Mouse (Mus musculus) left cerebral cortex, adult 11 months (tissue): Measurements from ENCODE around the gene 9430097D07Rik.

Experiments used
- DNase-seq: peaks from one replicate; pipeline ENCODE4 v3.0.0; 2022; ENCODE audit warnings: low spot score

The 9430097D07Rik gene

DNA sequence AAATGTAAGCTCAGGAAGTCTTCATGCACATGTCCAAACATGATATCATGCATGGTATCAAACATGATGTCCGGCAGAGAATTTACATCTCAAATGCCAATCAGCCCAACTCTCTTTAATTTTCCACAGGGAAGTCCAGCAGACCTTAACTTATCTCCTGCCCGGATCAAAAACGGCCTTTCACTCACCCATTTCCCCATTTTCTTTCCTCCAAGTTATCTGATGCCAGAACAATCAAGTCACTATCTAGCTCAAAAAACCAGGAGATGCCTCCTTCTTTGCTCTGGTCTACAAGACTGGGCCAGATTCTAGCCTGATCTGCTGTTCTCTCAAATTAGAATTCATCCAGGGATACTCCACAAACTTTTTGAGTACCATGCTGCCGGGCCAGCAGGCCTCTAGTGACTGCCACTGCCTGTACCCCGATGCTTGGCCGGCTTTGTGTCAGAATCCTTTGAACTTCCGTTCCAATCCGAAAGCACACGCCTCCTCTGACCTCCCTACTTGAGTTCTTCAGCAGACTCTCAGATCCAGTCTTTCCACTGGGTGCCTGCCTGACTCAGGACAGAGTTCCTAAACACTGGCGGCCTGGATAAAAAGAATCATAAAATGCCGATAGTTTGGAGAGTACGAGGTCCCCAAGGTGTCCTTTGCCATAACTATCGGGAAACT lies 41.3 kb downstream of the 9430097D07Rik start:
- no peak for DNase-seq

GRCm38 (mm10) chr2:32533163-32533562 lies 42.3 kb downstream of the 9430097D07Rik start:
- DNase-seq = no peak

DNA sequence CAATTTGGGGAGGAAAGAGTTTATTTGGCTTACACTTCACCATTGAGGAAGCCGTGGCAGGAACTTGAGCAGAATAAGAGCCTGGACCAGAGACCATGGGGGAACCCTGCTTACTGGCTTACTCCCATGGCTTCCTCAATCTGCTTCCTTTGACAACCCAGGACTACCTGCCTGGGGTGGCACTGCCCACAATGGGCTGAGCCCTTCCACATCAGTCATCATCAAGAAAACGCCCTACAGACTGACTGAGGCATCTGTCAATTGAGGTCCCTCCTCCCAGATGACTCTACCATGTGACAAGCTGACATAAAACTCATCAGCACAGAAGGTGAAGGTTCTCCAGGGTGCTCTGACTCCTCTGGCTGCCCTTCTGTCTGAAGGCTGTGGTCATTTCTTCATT lies 45.0 kb downstream of the 9430097D07Rik start:
- no peak for DNase-seq

DNA sequence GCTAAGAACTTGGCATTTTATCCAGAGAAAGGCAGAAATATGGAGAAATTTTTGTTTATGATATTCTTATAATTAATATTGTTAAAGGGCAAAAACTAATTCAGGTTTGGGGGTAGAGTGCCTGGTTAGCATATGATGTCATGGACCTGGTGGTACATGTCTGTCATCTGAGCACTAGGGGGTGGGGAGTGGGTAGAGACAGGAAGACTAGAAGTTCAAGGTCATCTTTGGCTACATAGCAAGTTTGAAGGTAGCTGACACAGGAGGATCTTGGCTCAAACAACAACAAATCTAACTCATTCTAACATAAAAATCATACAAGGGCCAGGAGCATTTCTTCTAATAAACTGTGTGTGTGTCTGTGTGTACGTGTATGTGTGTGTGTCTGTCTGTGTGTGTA lies 47.2 kb downstream of the 9430097D07Rik start:
- DNase-seq = no peak

DNA sequence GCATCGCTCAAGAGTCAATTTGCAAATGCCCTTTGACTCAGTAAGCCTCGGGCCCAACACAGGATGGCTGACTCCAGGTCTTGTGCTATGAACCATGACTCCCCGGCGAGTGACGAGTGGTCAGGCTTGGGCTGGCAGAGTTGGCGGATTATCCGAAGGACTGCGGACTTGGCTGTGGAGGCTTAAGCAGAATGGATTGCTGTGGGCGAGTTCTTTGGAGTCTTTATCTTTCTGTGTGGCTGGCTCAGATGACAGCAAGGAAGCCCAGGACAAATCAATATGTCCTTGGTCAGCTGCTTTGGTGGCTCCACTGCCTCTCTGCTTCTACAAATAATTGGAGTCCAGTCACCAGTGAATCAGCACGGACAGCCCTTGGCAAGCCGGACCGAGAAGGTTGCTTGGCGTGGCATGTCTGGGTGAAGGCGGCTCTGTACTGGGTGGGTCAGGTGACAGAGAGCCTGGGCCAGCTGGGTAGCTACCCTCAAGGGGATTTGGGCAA lies 48.0 kb downstream of the 9430097D07Rik start:
- no peak for DNase-seq

- no peak for DNase-seq
Observed at GRCm38 (mm10) chr2:32525816-32526215, 49.7 kb downstream of the 9430097D07Rik start.

DNA sequence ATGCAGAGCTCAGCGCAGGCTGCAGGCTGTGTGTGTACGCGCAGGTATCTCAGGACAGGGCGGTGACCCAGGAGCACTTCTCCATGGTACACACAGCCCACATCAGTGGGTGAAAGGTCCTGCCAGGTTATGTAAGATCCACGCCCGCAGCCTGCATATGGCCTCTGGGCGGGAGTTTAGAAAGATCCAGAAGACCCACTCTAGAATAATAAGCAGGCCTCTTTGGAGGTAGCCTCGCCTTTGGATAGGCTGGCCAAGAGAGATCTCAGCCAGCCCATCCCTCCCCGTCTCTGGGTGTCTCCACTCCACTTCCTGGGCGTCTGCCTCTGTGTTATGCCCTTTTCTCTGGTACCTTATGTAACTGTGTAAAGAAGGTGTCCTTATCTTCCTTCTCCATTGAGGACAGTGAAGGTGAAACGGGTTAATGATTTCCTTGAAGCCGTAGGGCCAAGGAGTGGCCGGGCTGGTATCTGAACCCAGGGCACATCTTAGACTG lies 50.9 kb downstream of the 9430097D07Rik start:
- no peak for DNase-seq
